Mouse (Mus musculus) gastrocnemius, postnatal 4 days (tissue): ENCODE measurements around the gene 6030408B16Rik. TPM values are rescaled to one million over a fixed set of nuclear protein-coding genes. Genes with fewer than 3 reads are reported as not detected.
A peak's percentile ranks its signal among the peaks of the same experiment; 100 is the strongest.

Experiments used
- DNase-seq, 2 experiments: peaks; one replicate each; pipeline ENCODE4 v3.0.0; 2021 to 2022; ENCODE audit warnings: low spot score in 2 of 2, mixed read lengths in 2 of 2
- total RNA-seq, 2 experiments: library from RNA; stranded (reverse); gene quantifications; 2 replicates each; pipeline ENCODE4 v1.2.3; 2021

The 6030408B16Rik gene
- total RNA-seq, 2 experiments from 2014 or later, result 0.59 TPM; not detected in 1

DNA sequence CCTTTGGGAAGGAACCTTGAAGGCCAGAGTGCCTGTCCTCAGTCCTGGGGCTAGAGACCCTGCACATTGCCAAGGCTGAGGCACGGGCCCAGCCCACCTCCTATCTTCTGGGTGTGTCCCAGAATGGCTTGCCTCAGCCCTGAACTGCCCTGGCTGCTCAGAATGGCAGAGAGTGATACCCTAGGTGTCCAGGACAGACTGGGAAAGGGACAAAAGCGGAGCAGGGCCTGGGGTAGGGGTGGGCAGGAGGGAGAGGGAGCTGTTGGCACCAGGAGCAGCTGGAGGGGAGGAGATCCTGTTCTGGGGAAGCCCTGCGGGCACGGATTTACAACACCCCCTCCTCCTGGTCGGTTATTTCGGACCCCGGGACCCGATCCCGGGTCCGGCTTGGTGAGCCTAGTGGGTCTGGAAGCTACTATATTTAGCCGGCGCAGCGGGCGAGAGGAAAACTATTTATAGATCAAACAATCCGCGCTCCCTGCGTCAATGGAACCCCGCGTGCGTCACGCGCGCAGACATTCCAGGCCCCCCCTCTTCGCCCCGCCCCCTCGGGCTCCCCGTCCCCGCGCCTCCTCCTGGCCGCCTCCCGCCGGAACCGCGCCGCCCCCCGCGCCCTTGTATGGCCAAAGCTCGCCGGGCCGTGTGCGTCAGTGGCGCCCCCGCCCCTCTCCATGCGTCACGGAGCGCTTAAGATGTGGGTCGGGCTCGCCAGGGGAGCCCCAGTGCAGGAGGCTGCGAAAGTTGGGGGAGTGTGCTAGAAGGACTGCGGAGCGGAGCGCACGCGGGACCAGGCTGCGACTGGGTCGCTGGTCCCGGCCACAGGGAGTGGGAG, 26.7 kb upstream of the 6030408B16Rik start:
- DNase-seq, result peak; percentile 91 to 94

DNA sequence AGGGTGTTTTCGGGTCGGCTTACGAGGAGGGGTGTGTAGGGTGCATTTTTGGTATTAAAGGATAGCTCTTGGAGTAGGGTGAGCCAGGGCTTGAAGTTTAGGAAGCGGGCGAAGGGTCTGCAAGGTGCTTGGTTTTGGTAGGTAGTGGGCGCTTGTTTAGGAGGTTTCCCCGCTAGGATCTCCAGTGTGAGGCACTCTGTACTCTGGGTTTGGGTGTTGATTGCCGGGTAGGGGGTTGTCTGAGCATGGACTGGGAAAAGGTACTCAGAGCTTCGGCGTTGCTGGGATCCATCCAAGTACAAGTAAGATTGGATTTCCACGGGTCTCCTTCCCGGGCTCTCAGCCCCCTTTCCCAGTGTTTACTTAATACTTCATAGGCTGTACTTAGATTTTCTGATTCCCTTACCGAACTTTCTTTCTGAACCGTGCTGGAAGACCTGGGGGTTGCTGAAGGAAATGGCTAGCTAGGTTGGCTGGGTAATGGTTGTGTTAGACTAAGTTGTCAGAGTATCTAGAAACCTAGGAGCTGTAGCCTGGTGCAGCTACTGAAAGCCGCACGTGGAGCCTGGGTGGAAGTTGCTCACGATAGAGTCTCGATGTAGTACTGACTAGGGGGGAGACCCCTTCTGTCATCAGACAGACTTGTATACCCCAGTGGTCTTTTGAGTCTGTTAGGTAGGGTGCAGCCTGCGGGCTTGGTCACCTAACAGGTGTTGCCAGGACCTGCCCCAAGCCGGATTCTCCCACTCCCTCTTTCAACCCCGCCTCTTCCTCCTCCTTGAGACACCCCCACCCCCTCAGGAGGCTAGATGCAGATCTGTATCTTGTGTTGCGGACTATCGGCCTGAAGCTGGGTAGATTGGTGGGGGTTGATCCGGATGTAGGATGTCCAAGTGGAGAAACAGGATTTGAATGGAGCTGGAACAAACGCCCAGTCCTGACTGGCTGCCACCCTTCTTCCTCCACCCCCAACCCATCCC, 25.7 kb upstream of the 6030408B16Rik start:
- DNase-seq, result no peak

GRCm38 (mm10) chr15:101270101-101270820, 22.8 kb upstream of the 6030408B16Rik start:
- no peak for DNase-seq

- DNase-seq, result no peak
These were observed 21.9 kb upstream of the 6030408B16Rik start for GRCm38 (mm10) chr15:101271107-101271506.

- no peak for DNase-seq
These were observed 21.5 kb upstream of the 6030408B16Rik start for GRCm38 (mm10) chr15:101271513-101271912.

- DNase-seq, result no peak
These were observed 18.6 kb upstream of the 6030408B16Rik start for GRCm38 (mm10) chr15:101274380-101274779.

DNA sequence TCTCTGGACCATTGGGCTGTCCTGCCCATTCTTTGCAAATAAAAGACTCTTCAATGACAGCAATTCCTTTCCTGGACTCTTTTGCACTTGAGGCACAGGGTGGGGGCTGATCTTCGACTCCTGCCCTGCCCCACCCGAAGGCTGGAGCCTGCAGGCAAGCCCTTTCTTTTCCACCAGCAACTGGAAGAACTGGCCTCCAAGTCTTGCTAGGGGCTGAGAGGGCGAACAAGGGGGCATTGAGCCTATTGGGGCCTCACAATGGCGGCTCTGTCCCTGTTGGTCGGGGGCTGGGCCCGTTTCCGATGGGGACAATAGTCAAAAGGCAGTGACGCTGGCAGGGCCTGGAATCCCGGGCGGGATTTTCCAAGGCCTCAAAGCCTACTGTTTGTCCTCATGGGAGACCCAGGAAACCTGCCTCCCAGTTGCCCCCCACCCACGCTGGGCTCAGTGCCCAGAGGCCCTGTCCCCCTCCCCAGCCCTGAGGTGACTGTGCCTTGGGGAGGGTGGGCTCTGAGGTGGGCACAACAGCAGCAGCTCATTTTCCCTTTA, 15.6 kb upstream of the 6030408B16Rik start:
- no peak for DNase-seq

- no peak for DNase-seq
These were observed 14.4 kb upstream of the 6030408B16Rik start for GRCm38 (mm10) chr15:101278589-101278988.

- no peak for DNase-seq
These were observed 13.5 kb upstream of the 6030408B16Rik start for GRCm38 (mm10) chr15:101279430-101279999.

DNA sequence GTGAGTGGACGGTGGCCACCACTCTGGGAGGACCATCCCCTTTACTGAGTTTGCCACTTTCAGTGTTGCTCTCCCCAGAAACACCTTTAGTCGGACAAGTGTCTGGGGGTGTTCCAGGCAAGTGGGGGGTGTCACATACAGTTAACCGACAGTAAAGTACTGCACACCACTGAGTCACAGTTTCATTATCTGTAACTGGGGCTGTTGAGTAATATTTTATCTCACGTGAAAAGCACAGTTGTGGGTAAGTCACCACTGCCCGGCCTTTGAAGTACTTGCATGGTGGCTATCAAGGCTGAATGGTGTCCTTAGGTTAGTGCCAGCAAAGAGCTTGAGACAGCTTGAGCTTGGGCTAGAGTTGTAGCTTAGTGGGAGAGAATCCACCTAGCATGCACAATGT, 10.5 kb upstream of the 6030408B16Rik start:
- no peak for DNase-seq

DNA sequence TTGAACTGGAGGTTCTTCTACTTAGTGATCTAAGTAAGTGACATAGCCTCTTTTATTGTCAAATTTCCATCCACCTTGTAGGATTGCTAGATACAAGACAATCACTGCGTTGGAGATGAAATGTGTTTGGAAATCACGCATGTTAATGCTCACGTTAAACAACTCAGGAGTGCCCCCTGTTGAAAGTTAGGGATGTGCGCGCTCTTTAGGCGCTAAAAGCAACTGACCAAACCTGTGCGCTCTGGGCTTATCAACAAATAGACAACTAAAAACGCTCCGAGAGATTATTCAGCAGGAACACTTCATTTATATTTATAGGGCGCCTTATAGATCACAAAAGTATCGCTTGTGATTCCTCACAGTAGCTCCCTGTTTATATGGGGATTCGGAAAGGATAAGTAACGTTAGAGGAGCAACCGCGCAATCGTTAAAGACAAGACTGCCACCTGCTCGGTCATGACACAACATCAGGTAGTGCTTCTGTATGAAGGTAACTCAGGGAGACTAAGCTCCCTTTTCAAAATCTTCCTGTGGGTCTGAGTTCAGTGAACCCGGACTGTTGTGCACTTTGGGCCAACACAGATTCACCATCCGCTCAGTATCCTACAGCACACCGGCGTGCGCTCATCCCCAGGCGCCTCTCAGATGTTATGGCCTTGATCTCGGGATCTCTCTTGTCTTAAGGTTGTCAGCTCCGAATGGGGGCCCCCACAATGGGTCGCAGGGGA, 9.7 kb upstream of the 6030408B16Rik start:
- DNase-seq, result no peak

GRCm38 (mm10) chr15:101283911-101284750, 8.9 kb upstream of the 6030408B16Rik start, which contains the start of gene Atg101:
Gene Atg101, plus strand, starts transcription at chr15:101284272.
- peak; percentile 79 to 91 for DNase-seq

DNA sequence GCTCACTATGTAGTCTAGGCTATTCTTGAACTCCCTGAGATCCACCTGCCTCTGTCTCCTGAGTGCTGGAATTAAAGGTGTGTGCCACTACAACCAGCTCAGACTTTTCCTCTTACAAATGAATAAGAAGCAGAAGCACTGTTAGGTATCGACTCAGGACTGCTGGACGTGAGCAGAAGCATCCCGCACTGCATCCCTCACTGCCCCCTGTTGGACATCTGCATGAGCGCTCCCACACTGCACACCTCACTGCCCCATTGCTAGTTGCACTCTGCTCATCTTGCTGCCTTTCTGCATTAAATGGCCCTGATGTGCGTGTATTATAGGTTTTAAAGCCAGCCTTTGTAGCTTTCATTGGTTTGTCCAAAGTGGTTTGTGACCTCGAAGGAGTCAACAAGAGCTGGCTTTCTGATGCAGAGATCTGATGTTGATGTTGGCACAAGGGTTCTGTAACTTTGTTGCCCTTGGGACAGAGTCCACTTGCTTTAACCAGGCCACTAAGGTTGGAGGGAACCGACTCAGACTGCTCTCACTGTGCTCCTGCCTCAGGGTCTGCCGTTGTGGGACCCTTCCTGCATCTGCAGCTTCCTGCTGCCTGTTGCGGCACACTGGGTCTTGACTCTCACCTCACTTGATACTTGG, 6.8 kb upstream of the 6030408B16Rik start:
- no peak for DNase-seq

DNA sequence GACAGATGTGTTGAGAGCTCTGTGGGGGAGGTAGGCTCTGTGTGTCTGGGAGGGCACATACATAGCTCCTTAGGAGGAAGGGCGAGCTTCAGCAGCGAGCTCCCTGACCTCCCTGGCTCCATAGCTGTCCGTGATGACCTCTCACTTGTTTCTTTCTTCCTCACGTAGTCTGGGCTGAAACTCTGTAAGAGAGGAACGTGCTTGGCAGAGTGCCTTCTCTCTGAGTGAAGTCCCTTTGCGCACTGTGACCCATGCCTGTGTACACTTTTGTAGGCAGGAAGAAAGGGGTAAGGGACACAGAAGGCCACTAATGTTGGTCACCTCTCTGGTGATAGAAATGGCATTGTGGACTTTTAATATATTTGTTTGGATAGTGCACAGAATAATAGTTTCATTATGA, 5.7 kb upstream of the 6030408B16Rik start:
- no peak for DNase-seq

GRCm38 (mm10) chr15:101290354-101290753, 2.7 kb upstream of the 6030408B16Rik start:
- DNase-seq, result no peak

DNA sequence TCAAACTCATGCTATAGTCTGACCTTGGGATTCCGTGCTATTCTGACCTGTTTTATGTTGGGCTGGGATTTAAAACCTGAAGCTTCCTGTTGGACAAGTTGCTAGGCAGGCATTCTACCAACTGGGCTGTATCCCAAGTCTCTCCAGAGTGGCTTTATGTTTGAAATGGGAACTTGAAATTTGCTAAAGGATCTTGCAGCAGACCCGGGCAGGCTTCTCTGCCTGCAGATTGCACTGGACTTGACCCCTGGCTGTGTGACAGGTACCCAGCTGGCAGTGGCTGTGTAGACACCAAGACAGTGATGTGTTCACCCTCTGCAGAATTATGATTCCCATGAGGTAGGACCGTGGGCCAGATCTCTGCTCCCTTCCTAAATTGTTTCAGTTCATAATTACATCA, 1.0 kb upstream of the 6030408B16Rik start:
- no peak for DNase-seq

GRCm38 (mm10) chr15:101294028-101294894, 1.2 kb downstream of the 6030408B16Rik start:
- DNase-seq, result no peak
